Mouse (Mus musculus): ENCODE data around the gene Ccdc186. TPM values are rescaled to one million over a fixed set of nuclear protein-coding genes. Genes with fewer than 3 reads are reported as not detected.

Gene Ccdc186
- total RNA-seq, 2 experiments from 2014 or later, result 55.1 to 66.5 TPM

GRCm38 (mm10) chr19:56821040-56821797 lies 771 bp downstream of the Ccdc186 start:
- Histone ChIP-seq H3K27ac (peak overlapping the region; percentile 95), H3K4me3 (peak overlapping the region; percentile 89)
- no peak for DNase-seq (ENCODE audit: extremely low spot score in 1 of 2, low spot score in 2 of 2)
- intact Hi-C loops (cut with DNase I), result loop anchor here (5.0 kb wide), 1 partner anchor 86 kb away; no protein-coding TSS in a partner anchor
- no peak for TF ChIP-seq CTCF (IDR thresholded peaks at IDR 0.05)

DNA sequence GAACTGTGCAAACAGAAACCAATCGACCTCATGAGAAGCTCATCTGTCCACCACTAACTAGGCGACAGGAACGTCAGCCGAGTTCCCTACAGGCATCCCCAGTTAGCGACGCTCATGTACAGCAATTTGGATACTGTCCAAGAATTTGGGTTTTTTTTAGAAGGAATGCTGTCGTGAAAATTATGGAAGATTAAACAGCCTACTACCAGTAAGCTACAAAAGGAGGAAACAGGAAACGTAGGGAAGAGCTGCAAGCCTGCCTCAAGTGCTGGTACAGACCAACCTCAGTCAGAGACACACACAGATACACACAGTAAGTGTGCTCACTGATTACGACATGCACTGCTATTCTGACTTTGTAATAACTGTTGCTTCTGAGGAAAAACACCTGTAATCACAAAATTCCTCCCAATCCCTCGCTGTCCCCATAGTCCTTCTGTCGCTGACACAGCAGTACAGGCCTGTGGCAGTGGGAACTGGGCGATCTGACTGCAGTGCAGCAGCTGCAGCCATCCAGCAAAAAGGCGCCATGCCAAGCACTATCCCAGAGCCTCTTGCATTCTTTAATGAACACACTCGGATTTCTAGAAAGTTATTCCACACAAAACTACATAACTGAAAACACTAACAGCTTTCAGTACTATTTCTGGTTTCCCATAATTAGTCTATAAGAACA lies 4.0 kb downstream of the Ccdc186 start:
- no peak for TF ChIP-seq CTCF (IDR thresholded peaks at IDR 0.05)
- peak; percentile 22 to 24 for DNase-seq (ENCODE audit: extremely low spot score in 1 of 2, low spot score in 2 of 2)
- no peak overlapping the region for H3K27ac ChIP-seq
- intact Hi-C loops (cut with DNase I), result no loop called here
- no peak overlapping the region for H3K4me3 ChIP-seq

GRCm38 (mm10) chr19:56813360-56813759 lies 8.6 kb downstream of the Ccdc186 start:
- intact Hi-C loops (cut with DNase I), result no loop called here
- H3K4me3 ChIP-seq, result no peak overlapping the region
- TF ChIP-seq CTCF (IDR thresholded peaks at IDR 0.05), result no peak

DNA sequence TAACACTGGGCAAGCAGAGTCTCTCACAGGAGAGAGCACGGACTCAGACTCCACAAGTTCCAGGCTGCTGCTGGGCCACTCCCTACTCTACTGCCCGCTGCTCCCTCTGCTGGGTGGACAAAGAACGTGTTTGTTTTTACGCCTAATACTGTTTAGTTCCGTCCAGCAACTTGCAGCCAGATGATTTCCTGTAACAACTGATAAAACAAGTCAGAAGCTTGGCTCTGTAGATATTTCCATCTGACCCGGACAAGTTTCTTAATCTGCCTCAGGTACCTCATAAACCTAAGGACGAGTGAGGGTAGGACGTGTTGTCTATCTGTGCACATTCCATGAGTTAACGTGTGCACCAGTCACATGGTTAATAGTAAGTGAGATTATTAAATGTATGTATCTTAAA lies 10.4 kb downstream of the Ccdc186 start:
- DNase-seq (ENCODE audit: extremely low spot score in 1 of 2, low spot score in 2 of 2), result peak in 1 of 2 experiments; percentile 43
- H3K27ac ChIP-seq, result no peak overlapping the region
- TF ChIP-seq CTCF (IDR thresholded peaks at IDR 0.05), result peak; percentile 63
- no peak overlapping the region for H3K4me3 ChIP-seq
- intact Hi-C loops (cut with DNase I), result no loop called here

More at GRCm38 (mm10) chr19:56813360-56813759, 8.6 kb downstream of the Ccdc186 start:
- no peak overlapping the region for H3K27ac ChIP-seq
- no peak for DNase-seq (ENCODE audit: extremely low spot score in 1 of 2, low spot score in 2 of 2)

DNA sequence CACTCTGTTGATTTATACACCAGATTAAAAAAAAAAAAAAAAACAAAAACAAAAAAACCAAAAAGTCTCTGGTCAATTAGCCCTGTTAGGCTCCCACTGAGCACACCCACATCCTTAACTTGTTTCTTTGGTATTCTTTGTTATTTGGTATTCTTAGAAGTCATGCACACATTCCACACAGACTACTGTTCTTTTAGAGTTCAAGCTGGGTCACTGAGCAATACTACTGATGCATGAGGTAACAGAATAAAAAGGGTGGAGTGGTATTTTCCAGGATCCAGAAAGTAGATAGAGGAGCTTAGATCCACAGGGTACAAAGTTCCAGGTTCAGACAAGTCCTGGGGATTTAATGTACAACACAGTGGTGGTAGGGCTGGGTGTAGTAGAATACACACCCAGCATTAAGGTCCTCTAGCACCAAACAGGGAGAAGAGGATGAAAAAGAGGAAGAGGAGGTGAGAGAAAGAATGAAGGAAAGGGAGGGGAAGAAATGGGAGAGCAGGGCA lies 11.3 kb downstream of the Ccdc186 start:
- intact Hi-C loops (cut with DNase I), result no loop called here
- no peak for TF ChIP-seq CTCF (IDR thresholded peaks at IDR 0.05)
- no peak for DNase-seq (ENCODE audit: extremely low spot score in 1 of 2, low spot score in 2 of 2)
- no peak overlapping the region for H3K27ac ChIP-seq
- H3K4me3 ChIP-seq, result no peak overlapping the region

- no peak for DNase-seq (ENCODE audit: extremely low spot score in 1 of 2, low spot score in 2 of 2)
- no peak overlapping the region for H3K27ac ChIP-seq
- intact Hi-C loops (cut with DNase I), result no loop called here
- TF ChIP-seq CTCF (IDR thresholded peaks at IDR 0.05), result peak; percentile 41
- H3K4me3 ChIP-seq, result no peak overlapping the region
These were observed 13.2 kb downstream of the Ccdc186 start for GRCm38 (mm10) chr19:56808771-56809170.

- TF ChIP-seq CTCF (IDR thresholded peaks at IDR 0.05), result no peak
- Histone ChIP-seq H3K27ac (no peak overlapping the region), H3K4me3 (no peak overlapping the region)
- DNase-seq (ENCODE audit: extremely low spot score in 1 of 2, low spot score in 2 of 2), result no peak
- intact Hi-C loops (cut with DNase I), result no loop called here
These were observed 14.9 kb downstream of the Ccdc186 start for GRCm38 (mm10) chr19:56807122-56807521.

- no peak for TF ChIP-seq CTCF (IDR thresholded peaks at IDR 0.05)
These were observed 16.6 kb downstream of the Ccdc186 start for GRCm38 (mm10) chr19:56805366-56805765.

DNA sequence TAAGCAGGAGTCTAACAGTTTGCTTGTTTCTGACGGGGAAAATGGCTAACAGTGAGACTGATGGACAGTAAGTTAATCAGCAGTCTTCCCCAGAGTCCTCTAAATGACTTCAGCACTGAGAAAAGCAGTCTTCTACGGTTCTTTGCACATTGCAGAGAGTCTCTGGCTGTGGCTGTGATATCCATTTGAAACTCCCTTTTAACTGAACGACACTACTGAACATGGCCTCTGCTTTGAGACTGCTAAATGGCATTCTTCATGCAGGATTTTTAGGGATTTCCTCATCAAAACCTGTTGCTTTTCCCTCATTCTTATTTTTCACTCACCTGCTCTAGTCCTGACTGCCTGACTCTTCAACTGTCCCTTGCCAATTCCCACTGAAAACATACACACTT lies 19.6 kb downstream of the Ccdc186 start:
- DNase-seq (ENCODE audit: extremely low spot score in 1 of 2, low spot score in 2 of 2), result no peak
- Histone ChIP-seq H3K27ac (no peak overlapping the region), H3K4me3 (no peak overlapping the region)
- TF ChIP-seq CTCF (IDR thresholded peaks at IDR 0.05), result no peak
- intact Hi-C loops (cut with DNase I), result no loop called here

More at GRCm38 (mm10) chr19:56805366-56805765, 16.6 kb downstream of the Ccdc186 start:
- no peak for DNase-seq (ENCODE audit: extremely low spot score in 1 of 2, low spot score in 2 of 2)
- Histone ChIP-seq H3K4me3 (no peak overlapping the region), H3K27ac (no peak overlapping the region)
- intact Hi-C loops (cut with DNase I), result no loop called here

DNA sequence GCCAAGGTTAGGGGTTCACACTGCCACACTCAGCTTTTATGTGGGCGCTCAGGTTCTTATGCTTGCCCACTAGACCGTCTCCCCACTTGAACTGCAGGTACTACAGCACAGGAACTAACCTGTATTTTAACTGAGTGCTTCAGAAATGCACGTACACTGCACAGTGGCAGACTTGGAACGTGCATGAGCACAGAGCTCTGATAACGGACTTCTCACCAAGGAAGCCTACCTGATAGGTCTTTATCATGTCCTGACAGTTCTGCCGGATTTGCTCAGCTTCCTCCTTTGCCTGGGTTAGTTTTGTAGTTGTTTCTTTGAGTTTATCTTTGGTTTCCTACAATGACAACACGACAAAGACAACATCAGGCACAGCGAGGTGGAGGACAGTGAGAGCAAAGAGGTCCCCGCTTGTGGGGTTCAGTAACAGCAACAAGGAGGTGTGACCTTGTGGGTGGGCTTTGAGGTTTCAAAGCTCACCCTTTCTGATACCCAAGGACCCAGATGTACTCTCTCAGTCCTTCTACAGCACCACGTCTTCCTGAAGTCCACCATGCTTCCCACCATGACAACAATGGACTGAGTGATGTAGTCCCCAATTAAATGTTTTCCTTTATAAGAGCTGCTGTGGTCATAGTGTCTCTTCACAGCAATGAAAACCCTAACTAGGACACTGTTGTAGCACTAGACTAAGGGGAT lies 20.2 kb downstream of the Ccdc186 start:
- intact Hi-C loops (cut with DNase I), result no loop called here
- Histone ChIP-seq H3K4me3 (no peak overlapping the region), H3K27ac (no peak overlapping the region)
- no peak for DNase-seq (ENCODE audit: extremely low spot score in 1 of 2, low spot score in 2 of 2)
- no peak for TF ChIP-seq CTCF (IDR thresholded peaks at IDR 0.05)

- H3K27ac ChIP-seq, result no peak overlapping the region
- no peak overlapping the region for H3K4me3 ChIP-seq
- no peak for TF ChIP-seq CTCF (IDR thresholded peaks at IDR 0.05)
- intact Hi-C loops (cut with DNase I), result no loop called here
- DNase-seq (ENCODE audit: extremely low spot score in 1 of 2, low spot score in 2 of 2), result no peak
These were observed 20.9 kb downstream of the Ccdc186 start for GRCm38 (mm10) chr19:56800930-56801655.
